ENCODE assay signal across 20 mouse cellular contexts in genomic region chr16:45919572-45919971, GRCm38 (mm10). TPM values are rescaled to one million over a fixed set of nuclear protein-coding genes. Genes with fewer than 3 reads are reported as not detected.
A peak's percentile ranks its signal among the peaks of the same experiment; 100 is the strongest.
DNase-seq lines count a peak whose midpoint lies in the region; ATAC-seq and TF ChIP-seq lines count a peak whose summit lies in the region.
"Had no signal": no experiment of that assay in that cellular context is flagged by ENCODE, and none has a peak within 500 bp of the region (broad histone marks: within the 10 kb centered on the region; RNA-seq: fewer than 3 reads in every experiment).

No protein-coding gene starts in this region.

- no peaks in the 10 kb centered on the region for H3K9me3 ChIP-seq in embryonic facial prominence, embryonic 14.5 days (ENCODE audit: control insufficient read depth, low read length)
- H3K9me3 ChIP-seq in embryonic facial prominence, embryonic 10.5 days, result no peaks in the 10 kb centered on the region
- H3K9me3 ChIP-seq in limb, embryonic 14.5 days (ENCODE audit: control insufficient read depth, low read length), result no peaks in the 10 kb centered on the region
- no peaks in the 10 kb centered on the region for H3K9me3 ChIP-seq in limb, embryonic 10.5 days (replicated peaks)
- H3K9me3 ChIP-seq: limb, embryonic 15.5 days; stomach, embryonic 15.5 days had no signal

- no peak overlapping the region for H3K4me3 ChIP-seq in embryonic facial prominence, embryonic 14.5 days (ENCODE audit: low read depth, low read length)
- H3K4me3 ChIP-seq in embryonic facial prominence, embryonic 10.5 days, result no peak overlapping the region
- H3K4me3 ChIP-seq in limb, embryonic 14.5 days (replicated peaks; ENCODE audit: low read length), result no peak overlapping the region
- no peak overlapping the region for H3K4me3 ChIP-seq in limb, embryonic 10.5 days
- H3K4me3 ChIP-seq in layer of hippocampus, adult 2 months, result no peak overlapping the region
- H3K4me3 ChIP-seq: gastrocnemius, adult 2 months; limb, embryonic 15.5 days; stomach, embryonic 15.5 days had no signal

- no peak overlapping the region for H3K27ac ChIP-seq in embryonic facial prominence, embryonic 14.5 days (replicated peaks; ENCODE audit: low read depth, low read length)
- no peak overlapping the region for H3K27ac ChIP-seq in embryonic facial prominence, embryonic 10.5 days (replicated peaks)
- H3K27ac ChIP-seq in limb, embryonic 14.5 days (replicated peaks; ENCODE audit: low read depth, low read length), result no peak overlapping the region
- H3K27ac ChIP-seq in limb, embryonic 10.5 days, result no peak overlapping the region
- no peak overlapping the region for H3K27ac ChIP-seq in layer of hippocampus, adult 2 months
- H3K27ac ChIP-seq: gastrocnemius, adult 2 months; limb, embryonic 15.5 days; stomach, embryonic 15.5 days had no signal

- no peak for TF ChIP-seq POLR2A in limb, embryonic 14.5 days (IDR thresholded peaks at IDR 0.05; ENCODE audit: borderline replicate concordance, extremely low read depth, insufficient read depth, insufficient read length)

- ATAC-seq in embryonic facial prominence, embryonic 14.5 days (ENCODE audit: low read depth), result no peak; the same call in 1 of the 2 replicates
- no peak for ATAC-seq in limb, embryonic 14.5 days (ENCODE audit: low FRiP score, low read depth)
- ATAC-seq: hindbrain, embryonic 16.5 days; liver, postnatal 0 days had no signal

- intact Hi-C loops in heart, postnatal 36 days (cut with DNase I), result no loop called here

- peak; percentile 46 for DNase-seq in embryonic facial prominence, embryonic 14.5 days (ENCODE audit: low spot score)
- no peak for DNase-seq in embryonic facial prominence, embryonic 10.5 days (ENCODE audit: low spot score)
- peak; percentile 43 for DNase-seq in limb, embryonic 14.5 days (ENCODE audit: low spot score)
- no peak for DNase-seq in limb, embryonic 10.5 days (ENCODE audit: low spot score)
- peak; percentile 27 to 41 for DNase-seq in layer of hippocampus, adult 2 months (ENCODE audit: low spot score in 2 of 2)
- DNase-seq in right cerebral cortex, postnatal 10 days (ENCODE audit: low spot score in 2 of 2), result peak; percentile 59 to 63
- no peak for DNase-seq in heart, postnatal 36 days
- no peak for DNase-seq in adrenal gland, postnatal 25 days
- DNase-seq: adrenal gland, postnatal 10 days; embryo, embryonic 11 days; gastrocnemius, adult 2 months; heart, adult 18-20 months; heart, postnatal 14 days; kidney, adult 2 months; kidney, postnatal 4 days; liver, postnatal 0 days had no signal

- H3K4me2 ChIP-seq in embryonic facial prominence, embryonic 14.5 days (ENCODE audit: low read depth, low read length), result no peak overlapping the region
- H3K4me2 ChIP-seq in limb, embryonic 14.5 days (replicated peaks; ENCODE audit: low read depth, low read length, severe bottlenecking), result no peak overlapping the region
- H3K4me2 ChIP-seq: limb, embryonic 15.5 days; midbrain, embryonic 11.5 days; stomach, embryonic 15.5 days had no signal

- H3K4me1 ChIP-seq in embryonic facial prominence, embryonic 14.5 days (ENCODE audit: control insufficient read depth, insufficient read depth, low read length), result peaks cover 29% of the 10 kb centered on the region
- peaks cover 20% of the 10 kb centered on the region for H3K4me1 ChIP-seq in embryonic facial prominence, embryonic 10.5 days
- peaks cover 27% of the 10 kb centered on the region for H3K4me1 ChIP-seq in limb, embryonic 14.5 days (ENCODE audit: control insufficient read depth, insufficient read depth, low read length)
- peaks cover 14% of the 10 kb centered on the region for H3K4me1 ChIP-seq in limb, embryonic 10.5 days

- no peak for TF ChIP-seq CTCF in layer of hippocampus, adult 2 months (conservative IDR thresholded peaks at IDR 0.05)

- no peaks in the 10 kb centered on the region for H3K36me3 ChIP-seq in embryonic facial prominence, embryonic 14.5 days (ENCODE audit: control insufficient read depth, insufficient read depth, low read length)
- no peaks in the 10 kb centered on the region for H3K36me3 ChIP-seq in embryonic facial prominence, embryonic 10.5 days (replicated peaks)
- H3K36me3 ChIP-seq in limb, embryonic 14.5 days (ENCODE audit: control insufficient read depth, insufficient read depth, low read length), result no peaks in the 10 kb centered on the region
- no peaks in the 10 kb centered on the region for H3K36me3 ChIP-seq in limb, embryonic 10.5 days
- H3K36me3 ChIP-seq: limb, embryonic 15.5 days; stomach, embryonic 15.5 days had no signal

- no peaks in the 10 kb centered on the region for H3K27me3 ChIP-seq in embryonic facial prominence, embryonic 14.5 days (replicated peaks; ENCODE audit: control insufficient read depth, insufficient read depth, low read length)
- H3K27me3 ChIP-seq in embryonic facial prominence, embryonic 10.5 days (replicated peaks; ENCODE audit: low read depth, poor library complexity, severe bottlenecking), result no peaks in the 10 kb centered on the region
- no peaks in the 10 kb centered on the region for H3K27me3 ChIP-seq in limb, embryonic 14.5 days (ENCODE audit: control insufficient read depth, insufficient read depth, low read length)
- H3K27me3 ChIP-seq in limb, embryonic 10.5 days (ENCODE audit: low read depth, poor library complexity, severe bottlenecking), result no peaks in the 10 kb centered on the region
- H3K27me3 ChIP-seq: limb, embryonic 15.5 days; stomach, embryonic 15.5 days had no signal

- no peak overlapping the region for H3K9ac ChIP-seq in embryonic facial prominence, embryonic 14.5 days (ENCODE audit: low read depth, low read length)
- H3K9ac ChIP-seq in limb, embryonic 14.5 days (ENCODE audit: low read depth, low read length, severe bottlenecking), result no peak overlapping the region
- H3K9ac ChIP-seq: limb, embryonic 15.5 days; liver, postnatal 0 days; stomach, embryonic 15.5 days had no signal

- 54% methylated on average over 8 of the region's 8 CpGs for WGBS in embryonic facial prominence, embryonic 14.5 days
- 78% methylated on average over 8 of the region's 8 CpGs for WGBS in embryonic facial prominence, embryonic 10.5 days
- WGBS in limb, embryonic 14.5 days, result 40% methylated on average over 8 of the region's 8 CpGs
- WGBS in limb, embryonic 10.5 days, result 75% methylated on average over 8 of the region's 8 CpGs

RNA-seq across cellular contexts. Expression of gene Phldb2, which starts 33.8 kb away (rescaled TPM):
- 40.2 and 47.9 TPM in 2 replicates for polyA plus RNA-seq in embryonic facial prominence, embryonic 14.5 days (2014; fragmentation: Nextera tagmentation; extraction: Ambion mirVana)
- polyA plus RNA-seq in embryonic facial prominence, embryonic 10.5 days (2016; fragmentation: Nextera tagmentation; extraction: Ambion mirVana), result 44.9 and 46.2 TPM in 2 replicates
- polyA plus RNA-seq in limb, embryonic 14.5 days (2012; rRNA removed), result 46.5 and 51.0 TPM in 2 replicates
- polyA plus RNA-seq in limb, embryonic 14.5 days (2014; fragmentation: Nextera tagmentation; extraction: Ambion mirVana), result 55.8 and 57.9 TPM in 2 replicates
- 38.9 and 50.2 TPM in 2 replicates for polyA plus RNA-seq in limb, embryonic 10.5 days (2016; fragmentation: Nextera tagmentation; extraction: Ambion mirVana)
- total RNA-seq in layer of hippocampus, adult 2 months (2021), result 1 to 10 TPM; 4.4 to 5.4 TPM
- total RNA-seq in heart, postnatal 36 days (2021), result 10 to 100 TPM; 14.8 to 16.4 TPM
- total RNA-seq in adrenal gland, postnatal 25 days (2021), result 52.2 and 68.2 TPM in 2 replicates

Comparison
In these comparisons a context has a peak if more than half of its experiments do, and no peak if none do; other contexts are left out.
1. DNase-seq: peak in embryonic facial prominence, embryonic 14.5 days (single experiment), limb, embryonic 14.5 days (single experiment), layer of hippocampus, adult 2 months (2 of 2) and right cerebral cortex, postnatal 10 days (2 of 2); none in embryonic facial prominence, embryonic 10.5 days (single experiment), limb, embryonic 10.5 days (single experiment), heart, postnatal 36 days (0 of 2) and adrenal gland, postnatal 25 days (single experiment).